Mouse (Mus musculus) T-helper 1 cell (primary cell): ENCODE data around the gene Vwa7.
"Not testable (repeated sequence)": the region's sequence is repeated elsewhere in the genome, so short reads cannot be mapped to it uniquely, and the experiment has no call there.

Experiments used
- in situ Hi-C: fragments of 300-600 bp; cut with MboI, MseI; formaldehyde crosslinking; loops from one replicate; pipeline ENCODE4 v1.15.1; 2025; ENCODE audit warnings: high pct_unique_total_duplicates

Gene Vwa7

GRCm38 (mm10) chr17:35000717-35001451 is 15.5 kb upstream of the Vwa7 start, which contains the start of gene Vars:
Gene Vars (plus strand): TSS chr17:35000987.
- in situ Hi-C loops: no loop called here

GRCm38 (mm10) chr17:35001452-35002152 is 14.8 kb upstream of the Vwa7 start:
- in situ Hi-C loops: no loop called here

DNA sequence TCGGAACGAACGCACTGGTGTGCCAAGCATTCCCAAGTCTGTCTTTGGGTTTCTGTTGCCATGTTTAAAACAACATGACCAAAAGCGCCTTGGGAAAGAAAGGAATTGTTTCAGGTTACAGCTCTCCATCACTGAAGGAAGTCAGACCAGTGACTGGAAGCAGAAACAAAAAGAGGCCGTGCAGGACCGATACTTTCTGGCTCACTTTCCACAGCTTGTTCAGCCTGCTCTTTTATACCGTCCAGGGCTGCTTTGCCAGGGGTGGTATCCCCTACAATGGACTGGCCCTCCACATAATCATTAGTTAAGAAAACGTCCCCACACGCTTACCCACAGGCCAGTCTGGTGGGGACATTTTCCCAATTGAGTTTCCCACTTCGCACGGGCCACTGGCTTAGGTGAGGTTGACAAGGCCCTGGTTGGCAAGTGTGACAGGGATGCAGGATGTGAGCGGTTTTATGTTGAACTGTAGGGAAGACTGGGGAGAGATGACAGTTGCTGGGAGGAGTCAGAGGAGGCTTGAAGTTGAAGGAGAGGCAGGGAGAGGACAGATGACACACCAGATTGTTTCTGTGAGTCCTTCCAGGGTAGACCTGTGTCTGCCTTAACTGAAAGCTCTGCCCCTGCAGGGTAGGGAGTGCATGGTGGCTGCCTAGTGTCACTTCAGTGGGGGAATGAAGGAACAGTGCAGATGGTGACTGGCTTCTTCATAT is 14.1 kb upstream of the Vwa7 start:
- in situ Hi-C loops: no loop called here

GRCm38 (mm10) chr17:35003022-35003838 is 13.1 kb upstream of the Vwa7 start:
- in situ Hi-C loops: no loop called here

DNA sequence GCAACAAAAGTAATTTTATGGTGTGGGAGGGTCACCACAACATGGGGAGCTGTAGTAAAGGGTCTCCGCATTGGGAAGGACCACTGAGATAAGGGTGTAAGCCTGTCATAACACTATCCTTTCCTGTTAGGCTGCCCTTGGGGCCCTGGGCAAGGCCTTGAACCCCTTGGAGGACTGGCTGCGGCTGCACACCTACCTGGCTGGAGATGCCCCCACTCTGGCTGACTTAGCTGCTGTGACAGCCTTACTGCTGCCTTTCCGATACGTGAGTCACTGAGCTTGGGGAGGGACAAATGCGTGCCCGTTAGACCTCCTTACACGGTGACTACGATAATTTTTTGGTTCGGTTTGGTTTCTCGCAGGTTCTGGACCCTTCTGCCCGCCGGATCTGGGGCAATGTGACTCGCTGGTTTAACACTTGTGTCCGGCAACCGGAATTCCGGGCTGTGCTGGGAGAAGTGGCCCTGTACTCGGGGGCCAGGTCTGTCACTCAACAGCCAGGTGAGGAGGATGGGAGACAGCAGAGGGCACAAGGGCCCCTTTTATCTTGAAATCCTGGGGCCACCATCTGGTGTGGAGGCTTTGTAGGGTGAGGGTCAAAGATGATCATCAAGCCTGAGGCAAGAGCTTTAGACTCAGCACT is 12.2 kb upstream of the Vwa7 start:
- in situ Hi-C loops: no loop called here

GRCm38 (mm10) chr17:35005158-35005557 is 11.2 kb upstream of the Vwa7 start:
- in situ Hi-C loops: no loop called here

- in situ Hi-C loops: not testable (repeated sequence)
Measured at GRCm38 (mm10) chr17:35005902-35006301, 10.5 kb upstream of the Vwa7 start.

DNA sequence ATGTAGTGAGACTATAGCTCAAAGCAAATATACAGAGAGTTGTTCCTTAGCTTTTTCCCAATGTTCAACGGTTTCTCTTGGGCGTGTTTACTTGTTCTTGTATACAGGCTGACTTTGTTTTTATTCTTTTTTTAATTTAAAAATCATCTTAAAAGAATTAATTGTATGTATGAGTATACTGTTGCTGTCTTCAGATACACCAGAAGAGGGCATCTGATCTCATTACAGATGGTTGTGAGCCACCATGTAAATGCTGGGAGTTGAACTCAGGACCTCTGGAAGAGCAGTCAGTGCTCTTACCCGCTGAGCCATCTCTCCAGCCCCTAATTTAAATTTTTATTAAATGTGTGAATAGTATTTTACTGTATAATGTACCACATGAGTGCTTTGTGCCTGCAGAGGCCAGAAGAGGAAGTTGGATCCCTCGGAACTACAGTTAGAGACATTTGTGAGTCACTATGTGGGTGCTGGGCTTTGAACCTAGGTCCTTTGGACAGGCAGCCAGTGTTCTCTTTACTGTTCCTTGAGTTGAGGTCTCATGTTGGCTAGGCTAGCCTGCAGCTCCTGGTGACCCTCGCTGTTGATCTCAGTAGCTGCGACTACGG is 8.9 kb upstream of the Vwa7 start:
- in situ Hi-C loops: no loop called here

DNA sequence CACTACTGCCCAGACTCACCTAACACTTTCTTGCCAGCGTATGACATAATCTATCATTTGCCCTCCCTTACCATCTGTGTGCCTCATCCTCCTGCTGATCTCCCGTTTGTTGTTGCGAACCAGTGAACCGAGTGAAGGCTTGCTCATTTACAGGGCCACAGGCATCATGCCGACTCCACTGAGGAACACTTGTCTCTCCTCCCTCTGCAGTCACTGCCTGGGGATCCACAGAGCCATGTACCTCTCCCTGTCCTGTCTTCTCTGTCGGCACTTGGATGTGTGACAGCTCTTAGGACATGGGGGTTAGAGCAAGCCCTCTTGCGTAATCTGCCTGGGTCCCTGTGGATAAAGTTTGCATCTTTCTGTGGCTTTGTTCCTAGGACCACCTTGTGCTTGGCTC is 6.8 kb upstream of the Vwa7 start:
- in situ Hi-C loops: no loop called here

GRCm38 (mm10) chr17:35011440-35011839 is 4.9 kb upstream of the Vwa7 start:
- in situ Hi-C loops: no loop called here

- in situ Hi-C loops: no loop called here
Measured at GRCm38 (mm10) chr17:35012430-35012829, 3.9 kb upstream of the Vwa7 start.

DNA sequence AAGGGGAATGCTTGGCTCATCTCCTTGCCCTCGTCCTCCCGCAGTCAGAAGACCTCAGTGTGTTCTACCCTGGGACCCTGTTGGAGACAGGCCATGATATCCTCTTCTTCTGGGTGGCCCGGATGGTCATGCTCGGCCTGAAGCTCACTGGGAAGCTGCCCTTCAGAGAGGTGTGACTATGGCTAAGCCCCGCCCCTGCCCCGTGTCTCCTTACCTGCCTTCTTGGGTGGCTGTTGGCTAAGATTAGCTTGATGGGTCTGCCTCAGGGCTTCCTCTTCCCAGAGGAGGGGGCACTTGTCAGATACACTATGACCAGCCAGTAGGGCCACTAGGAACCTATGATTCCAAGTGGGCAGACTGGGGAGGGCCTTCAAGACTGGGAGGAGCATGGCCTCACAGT is 3.2 kb upstream of the Vwa7 start:
- in situ Hi-C loops: no loop called here

GRCm38 (mm10) chr17:35015296-35015695 is 1.1 kb upstream of the Vwa7 start:
- in situ Hi-C loops: no loop called here

DNA sequence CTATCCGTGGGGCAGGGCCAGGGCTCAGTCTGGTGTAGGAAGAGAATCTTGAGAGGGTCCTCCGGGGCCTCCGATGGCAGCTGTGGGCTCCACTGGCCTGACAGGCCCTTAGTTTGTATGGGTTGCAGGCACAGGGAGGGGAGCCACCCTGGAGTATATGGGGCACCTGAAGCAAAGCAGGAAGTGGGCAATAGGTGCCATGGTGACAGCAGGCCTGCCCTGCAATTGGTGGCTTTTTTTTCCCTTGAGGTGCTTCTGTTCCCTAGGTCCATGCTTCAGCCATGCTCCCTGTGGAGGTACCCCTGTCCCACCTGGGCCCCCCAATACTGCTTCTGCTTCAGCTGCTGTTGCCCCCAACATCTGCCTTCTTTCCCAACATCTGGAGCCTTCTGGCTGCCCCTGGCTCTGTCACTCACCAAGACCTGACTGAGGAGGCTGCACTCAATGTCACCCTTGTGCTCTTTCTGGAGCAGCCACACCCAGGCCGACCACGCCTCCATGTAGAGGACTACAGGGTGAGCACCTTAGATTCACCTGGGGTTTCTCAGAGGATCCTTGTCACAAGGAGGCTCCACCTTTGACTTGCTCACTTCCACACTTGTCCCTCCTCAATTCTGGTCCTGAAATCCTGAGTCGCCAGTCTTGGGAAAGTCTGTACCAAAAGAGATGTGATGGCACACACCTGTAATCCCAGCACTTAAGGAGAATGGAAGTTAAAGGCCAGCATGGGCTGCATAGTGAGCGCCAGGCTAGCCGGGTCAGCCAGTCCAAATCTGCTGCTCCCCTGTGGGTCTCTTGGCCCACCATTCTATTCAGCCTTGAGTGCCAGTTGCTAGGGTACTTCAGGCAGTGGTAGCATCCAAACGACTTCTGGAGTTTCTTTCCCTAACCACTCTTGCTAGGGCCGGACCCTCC is 669 bp downstream of the Vwa7 start:
- in situ Hi-C loops: no loop called here

DNA sequence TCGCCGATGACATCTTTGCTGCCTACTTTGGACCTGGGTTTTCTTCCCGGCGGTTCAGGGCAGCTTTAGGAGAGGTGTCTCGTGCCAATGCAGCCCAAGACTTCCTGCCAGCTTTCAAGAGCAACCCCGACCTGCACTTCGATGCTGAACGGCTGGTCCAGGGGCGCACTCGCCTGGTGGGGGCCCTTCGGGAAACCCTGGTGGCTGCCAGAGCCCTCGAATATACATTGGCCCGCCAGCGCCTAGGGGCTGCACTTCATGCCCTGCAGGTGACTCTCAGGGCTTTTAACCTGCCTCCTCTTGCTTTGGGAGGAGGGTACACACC is 1.3 kb downstream of the Vwa7 start:
- in situ Hi-C loops: no loop called here

DNA sequence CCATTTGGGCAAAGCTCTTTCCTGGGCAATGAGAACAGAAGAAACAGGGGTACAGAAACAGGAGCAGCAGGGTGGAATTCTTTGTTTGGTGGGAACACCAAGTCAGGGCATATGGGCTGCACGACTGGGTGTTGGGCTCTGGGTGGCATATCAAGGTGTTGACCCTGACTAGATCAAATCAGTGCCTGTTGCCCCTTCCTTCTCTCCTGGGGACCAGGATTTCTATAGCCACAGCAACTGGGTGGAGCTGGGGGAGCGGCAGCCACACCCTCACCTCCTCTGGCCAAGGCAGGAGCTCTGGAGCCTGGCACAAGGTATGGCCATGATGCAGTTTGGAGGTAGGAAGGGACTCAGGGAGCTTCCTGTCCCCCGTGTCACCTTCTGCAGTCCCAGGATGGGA is 1.8 kb downstream of the Vwa7 start:
- in situ Hi-C loops: no loop called here

DNA sequence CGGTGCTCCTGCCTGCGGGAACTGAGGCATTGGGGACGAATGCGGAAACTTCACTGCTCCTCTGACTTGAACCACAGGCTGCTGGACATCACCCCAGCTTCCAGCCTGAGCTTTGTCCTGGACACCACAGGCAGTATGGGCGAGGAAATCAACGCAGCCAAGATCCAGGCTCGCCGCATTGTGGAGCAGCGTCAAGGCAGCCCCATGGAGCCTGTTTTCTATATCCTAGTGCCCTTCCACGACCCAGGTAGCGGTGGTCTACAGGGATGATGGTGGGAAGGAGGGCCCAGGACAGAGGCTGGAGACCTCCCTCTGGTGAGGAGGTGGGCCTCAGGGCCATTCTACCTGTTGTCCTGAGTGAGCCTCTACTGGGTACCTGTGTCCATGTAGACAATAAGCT is 3.5 kb downstream of the Vwa7 start:
- in situ Hi-C loops: loop anchor here (5.0 kb wide), 1 partner anchor 42 kb away; no protein-coding TSS in a partner anchor

- in situ Hi-C loops: loop anchor here (5.0 kb wide), 1 partner anchor 42 kb away; no protein-coding TSS in a partner anchor
Measured at GRCm38 (mm10) chr17:35020551-35020950, 4.2 kb downstream of the Vwa7 start.

- in situ Hi-C loops: loop anchor here (5.0 kb wide), 1 partner anchor 41 kb away; no protein-coding TSS in a partner anchor
Measured at GRCm38 (mm10) chr17:35021163-35021808, 4.9 kb downstream of the Vwa7 start.
